Mouse (Mus musculus) kidney, adult 10 weeks (tissue): ENCODE results near the gene Med19. TPM values are rescaled to one million over a fixed set of nuclear protein-coding genes. Genes with fewer than 3 reads are reported as not detected.

Experiments used
- polyA plus RNA-seq: library from polyadenylated mRNA; stranded (reverse); fragments of 350-450 nt; fragmentation: Illumina TruSeq; extraction: RNeasy Lipid Tissue Mini Kit (QIAGEN cat#74804); gene quantifications from one replicate; pipeline ENCODE4 v1.2.3, GENCODE M21; 2014; ENCODE audit warnings: low read depth, low replicate concordance

Med19 gene
- 45.8 TPM for polyA plus RNA-seq

DNA sequence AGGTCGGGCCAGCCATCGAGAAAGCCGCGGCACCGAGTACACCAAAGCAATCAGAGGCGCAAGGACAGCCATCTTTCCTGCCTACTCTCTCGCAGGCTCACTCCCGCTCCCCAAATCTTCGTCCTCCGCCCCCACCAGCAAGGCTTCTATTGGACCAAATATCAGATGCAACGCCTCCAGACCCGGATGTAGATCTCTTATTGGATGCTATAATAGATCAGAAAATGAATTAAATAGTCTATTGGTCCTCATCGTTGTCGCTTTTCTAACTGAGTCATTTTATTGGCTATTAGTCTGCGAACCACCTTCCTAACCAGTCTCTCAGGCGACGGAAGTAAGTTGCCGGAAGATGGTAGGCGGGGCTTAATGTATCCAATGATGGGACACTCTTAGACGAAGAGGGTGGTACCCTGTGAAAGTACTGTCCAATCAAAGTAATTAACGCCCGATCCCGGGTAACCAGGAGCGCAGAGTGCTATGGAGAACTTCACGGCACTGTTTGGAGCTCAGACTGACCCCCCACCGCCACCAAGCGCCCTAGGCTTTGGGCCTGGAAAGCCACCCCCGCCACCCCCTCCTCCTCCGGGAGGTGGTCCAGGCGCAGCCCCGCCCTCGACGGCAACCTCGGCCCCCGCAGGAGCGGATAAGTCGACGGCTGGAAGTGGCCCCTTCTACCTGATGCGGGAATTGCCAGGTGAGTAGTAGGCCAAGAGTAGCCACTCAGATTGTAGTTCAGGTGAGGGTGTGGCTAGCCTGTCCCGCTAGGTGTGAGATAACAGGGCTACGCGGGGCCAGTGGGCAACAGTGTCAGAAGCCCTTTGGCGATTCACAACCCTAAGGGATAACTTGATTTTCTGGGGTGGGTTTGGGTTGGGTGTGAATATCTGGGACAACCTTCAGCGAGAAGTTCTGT lies at the start of gene Med19, which contains the start of gene Gm28635:
Gene Med19 (plus strand): TSS at position 435 of the 913 bp plus-strand sequence.
Gene Gm28635 (minus strand): TSS at position 74 of the 913 bp plus-strand sequence.

DNA sequence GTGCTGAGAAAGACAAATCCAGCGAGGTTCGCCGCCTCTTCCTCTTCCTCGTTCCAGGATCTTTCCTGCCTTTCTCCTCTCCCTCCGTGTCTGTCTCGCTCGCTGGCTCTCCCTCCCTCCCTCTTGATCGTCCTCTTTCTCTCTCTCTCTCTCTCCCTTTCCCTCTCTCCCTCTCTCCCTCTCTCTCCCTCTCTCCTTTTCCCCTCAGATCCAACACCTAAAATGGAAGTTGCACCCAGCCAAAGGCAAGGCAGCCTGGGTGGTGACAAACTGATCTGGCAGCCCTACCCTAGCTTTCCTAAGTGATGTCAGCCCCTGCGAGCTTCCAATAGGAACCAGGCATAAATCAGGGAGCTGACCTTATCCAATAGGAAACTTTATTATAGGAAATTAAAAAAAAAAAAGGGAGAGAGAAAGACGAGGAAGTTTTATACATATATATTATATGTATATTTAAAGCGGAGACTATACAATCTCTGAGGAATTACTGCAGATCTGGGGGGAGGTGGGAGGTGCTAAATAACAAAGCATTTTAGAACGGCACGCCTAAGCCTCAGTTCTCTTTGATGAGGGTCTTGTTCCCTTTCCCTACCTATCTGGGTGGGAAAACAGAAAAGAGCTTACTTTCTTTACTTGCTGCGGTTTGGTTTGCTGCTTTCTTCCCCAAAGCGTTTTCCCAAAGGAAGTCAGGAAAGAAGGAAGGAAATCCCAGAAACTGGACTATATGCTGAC lies 27.6 kb upstream of the Med19 start, which contains the start of gene Ctnnd1:
Gene Ctnnd1 (minus strand): TSS at position 302 of the 732 bp plus-strand sequence.

DNA sequence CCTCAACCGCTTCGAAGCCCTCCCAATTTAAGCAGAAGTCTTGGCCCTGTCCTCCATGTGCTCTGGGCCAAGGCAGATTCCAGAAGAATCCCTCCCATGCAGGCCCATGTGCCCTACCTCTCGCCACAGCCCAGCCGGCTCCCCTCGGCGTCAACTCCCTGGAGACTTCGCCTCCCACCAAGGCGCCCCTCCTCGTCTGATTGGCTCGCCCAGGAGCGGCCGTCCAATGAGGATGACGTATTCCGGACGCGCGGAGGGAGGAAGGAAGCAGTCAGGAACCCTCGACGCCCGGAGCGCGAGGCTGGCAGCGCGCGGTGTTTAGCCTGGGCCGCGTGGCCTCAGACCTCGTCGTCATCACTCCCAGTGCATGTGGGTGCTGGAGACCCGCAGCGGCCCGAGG lies 19.4 kb upstream of the Med19 start, which contains the start of gene Btbd18:
Gene Btbd18 (plus strand): TSS at position 274 of the 400 bp plus-strand sequence.

DNA sequence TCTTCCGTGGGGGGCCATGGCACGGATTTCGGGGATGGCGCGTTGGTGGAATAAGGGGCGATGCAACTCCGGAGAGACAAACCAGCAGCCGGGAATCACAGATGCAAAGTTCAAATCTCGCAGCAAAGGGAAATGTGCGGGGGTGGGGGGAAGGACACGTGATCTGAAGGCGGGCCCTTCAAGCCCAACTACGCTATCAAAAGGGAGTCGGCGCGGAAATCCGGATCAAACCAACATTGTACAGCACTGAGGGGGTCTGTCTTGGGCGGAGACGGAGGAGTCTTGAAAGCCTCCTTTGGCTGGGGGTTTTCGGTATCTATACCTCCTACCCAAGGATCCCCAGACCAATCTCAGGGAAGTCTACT lies 7.7 kb upstream of the Med19 start, which contains the start of gene Selenoh:
Gene Selenoh (minus strand): TSS at position 202 of the 365 bp plus-strand sequence.

DNA sequence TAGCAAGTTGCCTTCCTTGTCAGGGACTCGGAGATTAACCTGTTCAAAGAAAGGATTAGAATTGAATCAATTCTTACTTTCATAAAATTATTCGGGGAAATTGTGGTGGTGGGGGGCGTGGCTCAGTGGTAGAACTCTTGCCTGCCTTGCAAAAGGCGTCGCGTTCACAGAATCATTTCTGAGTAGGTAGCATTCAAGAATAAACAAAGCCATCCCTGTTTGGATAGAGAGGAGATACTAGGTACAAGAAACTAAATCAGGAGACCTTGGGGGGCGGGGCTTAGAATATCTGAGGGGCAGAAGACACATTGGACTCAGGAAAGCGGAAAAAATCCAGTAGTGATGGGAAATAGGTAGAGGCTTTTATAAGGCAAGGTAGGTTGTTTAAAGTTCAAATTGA lies 814 bp downstream of the Med19 start, which contains the start of gene Tmx2:
Gene Tmx2 (minus strand): TSS at position 125 of the 400 bp plus-strand sequence.

DNA sequence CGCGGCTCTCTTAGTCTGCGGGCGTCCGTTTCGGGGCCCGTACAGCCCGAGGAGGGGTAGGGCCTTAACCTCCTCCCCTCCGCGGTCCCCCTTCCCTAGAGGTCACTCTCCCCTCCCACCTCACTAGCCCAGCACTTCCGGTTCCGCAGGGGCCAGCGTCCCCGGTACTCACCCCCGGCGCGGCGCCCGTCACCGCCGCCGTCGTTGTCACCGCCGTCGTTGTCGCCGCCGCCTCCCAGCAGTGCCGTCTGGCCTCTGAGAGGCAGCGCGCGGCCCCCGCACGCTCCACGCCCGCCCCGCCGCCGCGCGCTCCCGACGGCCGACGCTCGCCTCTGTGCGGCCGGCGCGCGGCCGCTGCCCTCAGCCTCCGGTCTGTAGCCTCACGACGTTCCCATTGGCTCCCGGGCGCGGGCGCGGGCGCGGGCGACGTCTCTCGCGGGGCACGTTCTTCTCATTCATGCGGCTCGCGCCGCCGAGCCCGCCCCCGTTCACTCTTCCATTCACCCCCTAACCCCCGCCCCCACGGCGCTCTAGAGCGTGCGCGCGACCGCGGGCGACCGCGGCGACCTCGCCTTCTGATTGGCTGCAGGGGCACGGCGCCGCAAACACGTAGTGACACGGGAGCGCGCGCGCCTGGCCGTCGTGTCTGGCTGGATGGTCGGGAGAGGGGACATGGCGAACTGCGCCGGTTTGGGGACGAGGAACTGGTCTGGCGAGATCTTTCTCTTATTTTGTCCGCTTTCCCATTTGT lies 36.8 kb downstream of the Med19 start, which contains the start of gene Zdhhc5:
Gene Zdhhc5 (minus strand): TSS at position 370 of the 751 bp plus-strand sequence.

DNA sequence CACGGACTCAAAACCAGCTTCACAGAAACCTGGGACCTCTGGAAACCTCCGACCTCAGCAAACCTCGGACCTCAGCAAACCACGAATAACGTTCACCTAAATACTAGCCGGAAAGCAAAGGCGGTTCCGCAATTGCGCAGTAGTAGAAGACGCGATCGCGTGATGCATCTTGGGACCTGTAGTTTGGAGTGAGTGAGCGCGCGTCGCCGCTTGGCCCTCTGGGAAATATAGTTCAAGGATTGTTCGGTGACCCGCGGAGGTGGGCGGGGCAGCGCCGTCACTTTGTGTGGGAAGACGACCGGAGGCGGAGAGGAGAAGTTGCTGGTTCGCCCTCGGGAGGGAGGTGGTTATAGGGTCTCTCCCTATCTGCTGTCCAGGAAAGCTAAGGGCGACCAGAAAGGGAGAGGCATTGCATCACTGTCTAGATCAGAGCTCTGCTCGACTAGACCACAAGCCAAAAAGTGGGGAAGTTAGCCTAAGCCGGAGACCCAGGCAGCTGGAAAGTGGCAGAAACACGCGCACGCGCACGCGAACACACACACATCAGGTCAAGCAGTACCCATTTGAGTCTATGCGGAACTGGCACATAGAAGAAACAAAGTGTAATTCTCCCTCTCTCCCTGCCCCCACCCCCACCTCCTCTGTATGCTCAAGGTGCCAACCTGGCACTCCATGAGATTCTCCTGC lies 49.1 kb downstream of the Med19 start, which contains the start of gene Clp1:
Gene Clp1 (minus strand): TSS at position 179 of the 687 bp plus-strand sequence.

DNA sequence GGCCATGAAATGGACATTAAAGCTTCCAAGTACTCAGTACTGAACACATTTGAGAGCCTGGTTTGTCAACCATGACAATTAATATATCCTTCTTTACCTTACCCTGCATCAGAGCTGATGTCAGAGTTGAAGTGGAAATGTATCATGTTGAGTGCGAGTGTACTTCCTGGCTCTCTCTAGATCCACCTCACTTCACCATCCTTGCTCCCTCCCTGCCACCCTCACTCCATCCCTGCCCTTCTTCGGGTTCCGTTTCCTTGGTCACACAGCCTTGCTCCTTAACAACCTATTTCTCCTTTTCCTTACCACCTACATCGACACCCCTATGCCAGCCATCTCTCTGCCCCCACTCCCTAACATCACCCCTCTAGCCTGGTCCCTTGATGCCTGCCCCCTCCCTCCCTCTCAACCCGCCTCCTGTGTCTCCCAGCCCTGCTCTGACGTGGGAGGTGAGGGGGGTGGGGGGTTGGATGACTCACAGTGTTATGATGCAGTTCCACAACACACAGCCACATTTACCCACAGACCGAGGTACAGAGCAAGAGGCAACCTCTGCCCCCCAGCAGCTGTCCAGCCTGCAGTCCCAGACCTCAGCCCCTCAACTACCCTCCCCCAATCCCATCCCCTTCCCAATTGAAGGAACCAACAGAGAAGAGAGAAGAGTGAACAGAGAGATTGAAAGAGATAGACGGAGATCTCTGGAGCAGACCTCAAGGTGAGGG lies 55.5 kb downstream of the Med19 start, which contains the start of gene Ypel4:
Gene Ypel4 (plus strand): TSS at position 480 of the 722 bp plus-strand sequence.

Other genes starting within 250 kb of the Med19 start
- gene Tfpi, start 201.6 kb upstream of the Med19 start, polyA plus RNA-seq = 48.3 TPM
- gene Ctnnd1, start 27.6 kb upstream of the Med19 start, polyA plus RNA-seq = 200 TPM
- gene Btbd18, start 19.3 kb upstream of the Med19 start, polyA plus RNA-seq = not detected
- 10.5 TPM for gene Selenoh, start 7.6 kb upstream of the Med19 start, polyA plus RNA-seq
- not detected for gene Gm28635, start 361 bp upstream of the Med19 start, polyA plus RNA-seq
- 203 TPM for gene Tmx2, start 738 bp downstream of the Med19 start, polyA plus RNA-seq
- 79.5 TPM for gene Zdhhc5, start 36.8 kb downstream of the Med19 start, polyA plus RNA-seq
- 18.6 TPM for gene Clp1, start 48.9 kb downstream of the Med19 start, polyA plus RNA-seq
- not detected for gene Ypel4, start 55.7 kb downstream of the Med19 start, polyA plus RNA-seq
- not detected for gene Gm19426, start 65.3 kb downstream of the Med19 start, polyA plus RNA-seq
- 26.3 TPM for gene Serping1, start 97.0 kb downstream of the Med19 start, polyA plus RNA-seq
- gene Ube2l6, start 120.4 kb downstream of the Med19 start, polyA plus RNA-seq = 8.4 TPM
- gene Smtnl1, start 144.2 kb downstream of the Med19 start, polyA plus RNA-seq = not detected
- gene Timm10, start 148.6 kb downstream of the Med19 start, polyA plus RNA-seq = 2.6 TPM
- 0.36 TPM for gene Slc43a1, start 160.4 kb downstream of the Med19 start, polyA plus RNA-seq
- gene Rtn4rl2, start 208.3 kb downstream of the Med19 start, polyA plus RNA-seq = not detected